Mouse (Mus musculus) midbrain, embryonic 13.5 days (tissue): ENCODE measurements at regions not wholly inside any gene's neighbourhood (a gene's known extent, or its start where the extent isn't known, plus 50 kb on each side); places are given as distances from the start of the nearest gene placed in this dataset.

ENCODE experiments used
- ATAC-seq: fragments of 200-750 bp; cut with Nextera tagmentation; 2 replicates; pipeline ENCODE4 v1.8.0; 2017; ENCODE audit warnings: mild to moderate bottlenecking, moderate TSS enrichment, moderate library complexity
- H3K27ac ChIP-seq: fragments of 300-500 bp; sonication (generic); 2 replicates; pipeline ENCODE4 v1.5.1; 2015; ENCODE audit warnings: inconsistent platforms, mild to moderate bottlenecking, moderate library complexity
- H3K27me3 ChIP-seq: fragments of 300-500 bp; sonication (generic); 2 replicates; pipeline ENCODE4 v1.6.1; 2015; ENCODE audit warnings: mild to moderate bottlenecking, inconsistent platforms
- H3K36me3 ChIP-seq: fragments of 300-500 bp; sonication (generic); 2 replicates; pipeline ENCODE4 v1.6.1; 2015; ENCODE audit warnings: mild to moderate bottlenecking, inconsistent platforms
- H3K4me1 ChIP-seq: fragments of 300-500 bp; sonication (generic); replicated peaks from 2 replicates; pipeline ENCODE4 v1.6.1; 2015; ENCODE audit warnings: inconsistent platforms
- H3K4me2 ChIP-seq: fragments of 300-500 bp; sonication (generic); replicated peaks from 2 replicates; pipeline ENCODE4 v1.6.1; 2015; ENCODE audit warnings: moderate library complexity, mild to moderate bottlenecking, inconsistent platforms
- H3K4me3 ChIP-seq: fragments of 300-500 bp; sonication (generic); replicated peaks from 2 replicates; pipeline ENCODE4 v1.5.1; 2015; ENCODE audit warnings: mild to moderate bottlenecking, inconsistent platforms
- H3K9ac ChIP-seq: fragments of 300-500 bp; sonication (generic); replicated peaks from 2 replicates; pipeline ENCODE4 v1.6.1; 2015; ENCODE audit warnings: mild to moderate bottlenecking, inconsistent platforms
- H3K9me3 ChIP-seq: fragments of 300-500 bp; sonication (generic); 2 replicates; pipeline ENCODE4 v1.6.1; 2016; ENCODE audit warnings: mild to moderate bottlenecking, inconsistent platforms
- WGBS: fragments of 180-500 bp; shearing (Covaris S2); methylation state at CpG from one replicate; pipeline ENCODE4 v1.1.7; 2015; 5-methylcytosine and 5-hydroxymethylcytosine counted together

DNA sequence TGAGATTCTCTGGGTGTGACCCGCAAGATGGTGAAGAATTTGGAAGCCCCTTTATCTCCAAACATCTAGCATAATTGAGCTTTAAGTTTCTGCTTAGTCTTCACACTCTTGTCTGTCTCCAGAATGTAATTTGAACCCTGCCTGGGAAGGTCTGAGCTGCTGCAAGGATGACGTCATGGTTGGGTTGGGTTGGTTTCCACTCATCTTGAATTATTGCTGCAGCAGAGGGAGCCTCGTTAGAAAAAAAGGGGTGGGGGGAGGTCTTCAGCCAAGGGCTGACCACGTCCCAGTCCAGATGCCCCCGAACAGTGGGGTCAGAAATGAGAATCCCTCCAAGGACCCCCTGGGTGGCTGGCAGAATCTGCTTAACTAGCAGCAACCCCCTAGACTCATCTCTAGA lies 158.1 kb upstream of the Sox11 start:
- H3K9ac ChIP-seq = no peak overlapping the region
- no peak for ATAC-seq
- no peak overlapping the region for H3K4me3 ChIP-seq
- peaks cover 61% of the 10 kb centered on the region for H3K4me1 ChIP-seq
- no peak overlapping the region for H3K4me2 ChIP-seq
- H3K36me3 ChIP-seq = no peaks in the 10 kb centered on the region
- no peak overlapping the region for H3K27ac ChIP-seq
- no peaks in the 10 kb centered on the region for H3K27me3 ChIP-seq
- WGBS = 38% methylated on average over 5 of the region's 5 CpGs
- H3K9me3 ChIP-seq = no peaks in the 10 kb centered on the region

- no peak for ATAC-seq
- WGBS = 34% methylated on average over 2 of the region's 2 CpGs
- Histone ChIP-seq H3K27ac (no peak overlapping the region), H3K9me3 (no peaks in the 10 kb centered on the region), H3K4me3 (no peak overlapping the region), H3K4me1 (peaks cover 72% of the 10 kb centered on the region), H3K27me3 (no peaks in the 10 kb centered on the region), H3K36me3 (no peaks in the 10 kb centered on the region), H3K9ac (no peak overlapping the region), H3K4me2 (no peak overlapping the region)
These were observed 156.9 kb upstream of the Sox11 start for GRCm38 (mm10) chr12:27499276-27499675.

DNA sequence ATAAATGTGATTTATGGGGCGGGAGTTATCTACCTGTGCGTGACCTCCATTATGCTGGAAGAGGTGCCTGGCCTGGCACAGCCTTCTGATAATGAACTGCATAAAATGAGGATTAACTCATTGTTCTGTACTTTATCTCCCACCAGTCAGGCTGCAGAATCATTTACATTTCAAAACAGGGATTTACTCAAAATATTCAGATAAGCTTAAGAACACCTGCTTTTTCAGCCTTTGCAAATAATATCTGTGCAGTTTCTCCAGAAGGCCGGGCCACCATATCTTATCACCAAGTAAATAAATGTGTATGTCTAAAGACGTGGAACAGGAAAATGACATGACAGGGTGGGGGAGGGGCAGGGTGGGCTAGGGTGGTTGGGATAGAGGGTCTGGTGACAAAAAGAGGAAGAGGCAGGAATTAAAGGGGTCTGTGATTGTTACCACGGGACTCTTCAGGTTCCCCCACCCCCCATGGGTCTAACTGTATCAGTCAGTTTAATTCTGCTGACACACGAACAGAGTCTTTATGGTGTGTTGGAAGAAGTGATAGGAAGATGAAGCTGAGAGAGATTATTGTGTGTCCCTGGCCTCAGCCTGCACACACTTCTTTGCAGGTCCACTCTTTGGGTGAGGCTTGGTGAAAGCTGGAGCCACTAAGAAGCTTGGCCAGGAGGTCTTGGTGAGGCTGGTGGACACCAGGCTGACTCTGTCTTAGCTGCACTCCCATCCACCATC lies 154.6 kb upstream of the Sox11 start:
- H3K4me3 ChIP-seq = no peak overlapping the region
- no peaks in the 10 kb centered on the region for H3K36me3 ChIP-seq
- peak overlapping the region; percentile 82 for H3K27ac ChIP-seq
- no peaks in the 10 kb centered on the region for H3K27me3 ChIP-seq
- H3K4me2 ChIP-seq = 0 out of 2 replicates have a peak overlapping the region, but pooled peaks have one; percentile 11
- H3K9ac ChIP-seq = no peak overlapping the region
- H3K9me3 ChIP-seq = no peaks in the 10 kb centered on the region
- H3K4me1 ChIP-seq = peaks cover 60% of the 10 kb centered on the region
- ATAC-seq = peak; percentile 64
- WGBS = 6% methylated on average over 6 of the region's 6 CpGs

- Histone ChIP-seq H3K4me3 (no peak overlapping the region), H3K4me2 (no peak overlapping the region), H3K27me3 (no peaks in the 10 kb centered on the region), H3K4me1 (peaks cover 41% of the 10 kb centered on the region), H3K9ac (no peak overlapping the region), H3K9me3 (no peaks in the 10 kb centered on the region), H3K27ac (0 out of 2 replicates have a peak overlapping the region, but pooled peaks have one; percentile 8), H3K36me3 (no peaks in the 10 kb centered on the region)
- no peak for ATAC-seq
- 10% methylated on average over 2 of the region's 2 CpGs for WGBS
These were observed 149.9 kb upstream of the Sox11 start for GRCm38 (mm10) chr12:27492270-27492669.

GRCm38 (mm10) chr12:27481230-27481629 lies 138.9 kb upstream of the Sox11 start:
- no peak overlapping the region for H3K9ac ChIP-seq
- H3K9me3 ChIP-seq = no peaks in the 10 kb centered on the region
- no peak overlapping the region for H3K4me2 ChIP-seq
- no peak overlapping the region for H3K27ac ChIP-seq
- no peaks in the 10 kb centered on the region for H3K27me3 ChIP-seq
- H3K4me3 ChIP-seq = no peak overlapping the region
- H3K4me1 ChIP-seq = 0 out of 2 replicates have a peak, but pooled peaks cover 10% of the 10 kb centered on the region
- H3K36me3 ChIP-seq = no peaks in the 10 kb centered on the region
- ATAC-seq = no peak

DNA sequence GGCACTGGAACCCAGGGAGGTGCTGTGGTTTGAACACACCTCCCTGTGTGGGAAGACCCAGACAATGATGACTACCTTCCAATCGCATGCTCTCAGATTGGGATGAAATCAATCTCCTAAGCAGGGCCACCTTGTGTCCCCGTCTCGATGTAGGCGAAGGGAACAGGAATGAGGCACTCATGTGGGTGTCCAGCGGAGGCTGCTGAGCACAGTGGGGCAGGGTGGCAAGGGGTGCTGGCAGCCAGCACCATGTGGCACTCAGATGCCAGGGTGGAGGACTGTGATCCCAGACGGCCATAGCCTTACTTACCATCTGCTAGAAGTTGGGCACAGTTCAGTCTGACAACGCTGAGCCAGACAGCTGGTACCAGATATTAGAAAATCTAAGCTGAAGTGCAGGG lies 137.2 kb upstream of the Sox11 start:
- no peaks in the 10 kb centered on the region for H3K9me3 ChIP-seq
- no peak overlapping the region for H3K4me2 ChIP-seq
- H3K27ac ChIP-seq = no peak overlapping the region
- no peaks in the 10 kb centered on the region for H3K27me3 ChIP-seq
- no peak overlapping the region for H3K4me3 ChIP-seq
- H3K9ac ChIP-seq = no peak overlapping the region
- H3K36me3 ChIP-seq = no peaks in the 10 kb centered on the region
- 92% methylated on average over 7 of the region's 7 CpGs for WGBS
- H3K4me1 ChIP-seq = 0 out of 2 replicates have a peak, but pooled peaks cover 4% of the 10 kb centered on the region
- ATAC-seq = no peak

DNA sequence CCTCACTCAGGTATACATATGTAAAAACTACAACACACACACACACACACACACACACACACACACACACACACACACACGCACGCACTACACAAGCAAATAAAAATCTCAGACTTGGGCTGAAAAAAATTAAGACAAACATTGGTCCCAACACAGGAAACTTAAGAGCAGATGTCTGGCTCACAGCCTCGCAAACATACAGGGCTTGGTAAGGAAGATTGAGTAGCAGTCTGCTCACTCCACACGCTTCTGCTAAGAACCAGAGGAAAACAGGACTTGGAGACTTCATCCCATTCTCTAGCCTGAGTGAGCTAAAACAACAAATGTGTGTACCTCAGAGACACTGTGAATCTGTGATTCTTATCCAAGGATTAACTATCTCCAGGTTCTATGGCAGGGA lies 132.3 kb upstream of the Sox11 start:
- no peak overlapping the region for H3K4me3 ChIP-seq
- peaks cover 14% of the 10 kb centered on the region for H3K4me1 ChIP-seq
- no peaks in the 10 kb centered on the region for H3K36me3 ChIP-seq
- H3K9me3 ChIP-seq = no peaks in the 10 kb centered on the region
- ATAC-seq = no peak
- H3K9ac ChIP-seq = no peak overlapping the region
- no peaks in the 10 kb centered on the region for H3K27me3 ChIP-seq
- H3K27ac ChIP-seq = no peak overlapping the region
- 90% methylated on average over 4 of the region's 4 CpGs for WGBS
- no peak overlapping the region for H3K4me2 ChIP-seq

DNA sequence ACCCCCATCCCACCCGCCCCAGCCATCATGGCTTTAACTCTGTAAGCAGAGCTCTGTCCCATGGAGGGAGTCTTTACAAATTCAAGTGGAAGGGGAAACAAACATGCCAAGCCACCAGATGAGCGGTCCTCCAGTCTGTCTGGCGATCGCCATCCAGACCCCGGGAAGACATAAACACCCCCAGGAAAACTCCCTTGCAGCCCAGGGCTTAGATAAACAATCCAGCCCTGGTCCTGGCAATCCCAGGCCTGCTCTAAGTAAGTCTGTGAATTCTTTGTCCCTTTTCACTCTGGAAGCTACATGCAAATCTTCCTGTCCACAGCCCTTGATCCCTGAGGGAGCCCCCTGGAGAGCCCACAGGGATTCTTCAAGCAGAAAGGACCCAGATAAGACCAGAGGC lies 129.2 kb upstream of the Sox11 start:
- 51% methylated on average over 5 of the region's 5 CpGs for WGBS

DNA sequence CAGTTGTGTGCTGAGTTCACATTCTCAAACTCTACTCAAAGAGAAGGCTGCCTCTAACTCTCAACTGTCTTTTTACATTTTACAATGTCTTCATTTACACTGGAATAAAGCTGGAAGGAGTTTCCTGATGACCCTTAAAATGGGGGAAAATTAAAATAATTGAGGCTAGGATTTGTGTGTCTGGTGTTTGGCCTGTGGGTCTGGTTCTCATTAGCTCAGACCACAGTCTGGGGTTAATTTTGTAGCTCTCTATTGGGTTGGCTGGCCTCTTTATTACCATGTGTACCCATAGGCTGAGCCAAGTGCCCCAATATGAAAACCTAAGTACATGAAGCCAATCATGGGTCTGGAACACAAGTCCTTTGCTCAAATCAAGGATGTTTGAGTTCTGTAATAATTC lies 128.0 kb upstream of the Sox11 start:
- Histone ChIP-seq H3K4me3 (no peak overlapping the region), H3K27ac (no peak overlapping the region), H3K4me1 (peaks cover 12% of the 10 kb centered on the region), H3K4me2 (no peak overlapping the region), H3K36me3 (no peaks in the 10 kb centered on the region), H3K27me3 (no peaks in the 10 kb centered on the region), H3K9ac (no peak overlapping the region), H3K9me3 (no peaks in the 10 kb centered on the region)
- ATAC-seq = no peak

More for the DNA sequence above, 129.2 kb upstream of the Sox11 start:
- Histone ChIP-seq H3K36me3 (no peaks in the 10 kb centered on the region), H3K27me3 (no peaks in the 10 kb centered on the region), H3K4me1 (peaks cover 12% of the 10 kb centered on the region), H3K9me3 (no peaks in the 10 kb centered on the region), H3K9ac (no peak overlapping the region), H3K27ac (no peak overlapping the region), H3K4me2 (no peak overlapping the region), H3K4me3 (no peak overlapping the region)
- no peak for ATAC-seq

- Histone ChIP-seq H3K4me3 (no peak overlapping the region), H3K27ac (no peak overlapping the region), H3K9ac (no peak overlapping the region), H3K4me1 (peaks cover 9% of the 10 kb centered on the region), H3K9me3 (no peaks in the 10 kb centered on the region), H3K4me2 (no peak overlapping the region), H3K27me3 (no peaks in the 10 kb centered on the region), H3K36me3 (no peaks in the 10 kb centered on the region)
- ATAC-seq = no peak
- WGBS = 89% methylated on average over 1 of the region's 1 CpGs
These were observed 126.4 kb upstream of the Sox11 start for GRCm38 (mm10) chr12:27468782-27469181.

DNA sequence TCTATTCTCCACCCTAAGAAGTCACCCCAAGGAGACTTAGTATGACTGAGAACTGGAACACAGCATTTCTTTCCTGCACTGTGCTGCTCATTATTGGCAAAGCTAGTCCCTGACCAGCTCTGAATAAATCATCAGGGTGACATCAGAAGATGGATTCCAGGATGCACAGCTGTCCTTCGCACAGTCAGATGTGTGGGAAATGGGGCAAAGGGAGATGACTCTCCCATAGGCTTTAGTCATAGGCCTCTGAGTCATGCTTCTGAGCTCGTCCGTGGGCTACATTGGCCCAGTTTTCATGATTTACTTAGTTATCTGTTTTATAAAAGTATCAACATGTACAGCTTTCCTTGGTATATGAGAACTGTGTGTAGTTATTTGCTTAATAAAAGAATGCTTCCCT lies 125.8 kb upstream of the Sox11 start:
- ATAC-seq = no peak
- peaks cover 9% of the 10 kb centered on the region for H3K4me1 ChIP-seq
- no peaks in the 10 kb centered on the region for H3K9me3 ChIP-seq
- no peak overlapping the region for H3K4me2 ChIP-seq
- no peaks in the 10 kb centered on the region for H3K36me3 ChIP-seq
- no peak overlapping the region for H3K9ac ChIP-seq
- no peaks in the 10 kb centered on the region for H3K27me3 ChIP-seq
- H3K27ac ChIP-seq = no peak overlapping the region
- no peak overlapping the region for H3K4me3 ChIP-seq
- WGBS = 91% methylated on average over 3 of the region's 3 CpGs

- H3K9ac ChIP-seq = no peak overlapping the region
- no peaks in the 10 kb centered on the region for H3K36me3 ChIP-seq
- H3K9me3 ChIP-seq = no peaks in the 10 kb centered on the region
- ATAC-seq = no peak
- H3K4me3 ChIP-seq = no peak overlapping the region
- no peaks in the 10 kb centered on the region for H3K4me1 ChIP-seq
- H3K27me3 ChIP-seq = no peaks in the 10 kb centered on the region
- 64% methylated on average over 3 of the region's 3 CpGs for WGBS
- no peak overlapping the region for H3K27ac ChIP-seq
- H3K4me2 ChIP-seq = no peak overlapping the region
These were observed 123.3 kb upstream of the Sox11 start for GRCm38 (mm10) chr12:27465499-27466150.

DNA sequence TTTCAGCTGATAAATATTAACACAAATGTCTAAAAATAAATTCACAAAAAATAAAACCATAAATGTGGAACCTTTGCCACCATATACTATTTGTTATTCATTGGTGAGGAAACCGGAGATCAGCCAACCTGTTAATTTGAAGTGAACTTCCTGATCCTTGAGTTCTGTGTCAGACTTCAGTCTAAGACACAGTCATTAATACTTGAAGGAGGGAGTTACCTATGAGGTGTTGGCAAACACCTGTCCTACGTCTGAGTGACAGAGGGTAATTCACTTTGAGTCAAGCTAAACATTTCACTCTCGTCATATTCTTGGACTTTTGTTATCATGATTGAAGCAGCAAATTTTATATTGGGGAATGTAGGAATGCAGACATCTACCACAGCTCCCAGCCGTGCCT lies 116.3 kb upstream of the Sox11 start:
- no peaks in the 10 kb centered on the region for H3K4me1 ChIP-seq
- no peaks in the 10 kb centered on the region for H3K36me3 ChIP-seq
- ATAC-seq = no peak
- WGBS = 94% methylated on average over 4 of the region's 4 CpGs
- H3K27me3 ChIP-seq = no peaks in the 10 kb centered on the region
- H3K4me3 ChIP-seq = no peak overlapping the region
- H3K4me2 ChIP-seq = no peak overlapping the region
- no peak overlapping the region for H3K27ac ChIP-seq
- H3K9ac ChIP-seq = no peak overlapping the region
- peaks cover 9% of the 10 kb centered on the region for H3K9me3 ChIP-seq
